Mouse (Mus musculus) kidney, embryonic 15.5 days (tissue): Measurements from ENCODE around the gene Osbpl3. TPM values are rescaled to one million over a fixed set of nuclear protein-coding genes. Genes with fewer than 3 reads are reported as not detected.

Source experiments
- ATAC-seq: fragments of 200-750 bp; cut with Nextera tagmentation; replicated peaks from 2 replicates; pipeline ENCODE4 v1.8.0; 2017; ENCODE audit warnings: moderate TSS enrichment; ENCODE audit not compliant: low FRiP score
- H3K27ac ChIP-seq: fragments of 300-500 bp; sonication (generic); 2 replicates; pipeline ENCODE4 v1.5.1; 2015; ENCODE audit warnings: mild to moderate bottlenecking, inconsistent platforms
- H3K27me3 ChIP-seq: fragments of 300-500 bp; sonication (generic); 2 replicates; pipeline ENCODE4 v1.6.1; 2015; ENCODE audit warnings: inconsistent platforms
- H3K36me3 ChIP-seq: fragments of 300-500 bp; sonication (generic); 2 replicates; pipeline ENCODE4 v1.6.1; 2015; ENCODE audit warnings: inconsistent platforms
- H3K4me1 ChIP-seq: fragments of 300-500 bp; sonication (generic); 2 replicates; pipeline ENCODE4 v1.6.1; 2015; ENCODE audit warnings: inconsistent platforms
- H3K4me2 ChIP-seq: fragments of 300-500 bp; sonication (generic); 2 replicates; pipeline ENCODE4 v1.6.1; 2015; ENCODE audit warnings: moderate library complexity, mild to moderate bottlenecking, inconsistent platforms
- H3K4me3 ChIP-seq: fragments of 300-500 bp; sonication (generic); replicated peaks from 2 replicates; pipeline ENCODE4 v1.5.1; 2015; ENCODE audit warnings: mild to moderate bottlenecking, inconsistent platforms
- H3K9ac ChIP-seq: fragments of 300-500 bp; sonication (generic); 2 replicates; pipeline ENCODE4 v1.6.1; 2015; ENCODE audit warnings: mild to moderate bottlenecking, inconsistent platforms
- H3K9me3 ChIP-seq: fragments of 300-500 bp; sonication (generic); replicated peaks from 2 replicates; pipeline ENCODE4 v1.6.1; 2016; ENCODE audit warnings: inconsistent platforms
- WGBS: fragments of 180-500 bp; shearing (Covaris S2); methylation state at CpG from one replicate; pipeline ENCODE4 v1.1.7; 2015; ENCODE audit warnings: mixed read lengths; 5-methylcytosine and 5-hydroxymethylcytosine counted together
- polyA plus RNA-seq: library from polyadenylated mRNA; unstranded; fragments of >200 nt; fragmentation: Nextera tagmentation; extraction: Ambion mirVana; gene quantifications from 2 replicates; pipeline ENCODE4 v1.2.1, GENCODE M21; 2015

Osbpl3 gene
- polyA plus RNA-seq, 1 experiment from 2014 or later, result 15.7 TPM

DNA sequence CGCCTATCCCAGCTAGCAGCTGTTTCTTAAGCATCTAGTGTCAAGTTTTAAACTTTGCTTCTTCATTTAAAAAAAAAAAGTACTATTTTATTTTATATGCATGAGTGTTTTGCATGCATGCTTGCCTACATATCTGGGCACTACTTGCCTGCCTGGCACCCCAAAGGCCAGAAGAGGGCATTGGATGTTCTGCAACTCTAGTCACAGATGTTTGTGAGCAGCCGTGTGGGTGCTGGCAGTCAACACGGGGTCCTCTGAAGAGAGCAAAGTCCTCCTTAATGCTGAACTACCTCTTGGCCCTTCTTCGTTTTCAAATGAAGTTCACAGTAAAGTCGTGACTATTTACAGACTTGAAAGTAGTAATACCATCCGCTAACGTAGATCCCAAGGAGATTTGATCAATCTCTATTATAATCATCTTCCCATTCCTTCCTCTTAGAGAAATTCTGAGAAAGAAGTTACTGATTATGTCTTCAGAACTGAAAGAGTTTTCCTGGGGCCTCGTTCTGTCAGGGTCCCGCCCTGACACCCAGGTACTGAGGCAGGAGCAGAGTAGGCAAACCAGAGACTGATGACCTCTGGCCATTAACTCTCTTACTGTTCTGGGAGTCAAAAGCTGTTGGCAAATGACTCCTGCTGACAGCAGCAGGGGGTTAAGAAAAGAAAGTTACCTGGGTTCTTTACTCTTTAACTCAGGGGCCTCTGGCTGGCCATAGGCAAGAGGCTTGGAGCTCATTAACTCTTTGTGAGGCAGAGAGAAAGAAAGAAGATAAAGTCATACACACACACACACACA, 8.9 kb upstream of the Osbpl3 start:
- Histone ChIP-seq H3K4me3 (no peak overlapping the region), H3K27ac (no peak overlapping the region), H3K36me3 (no peaks in the 10 kb centered on the region), H3K4me1 (peaks cover 7% of the 10 kb centered on the region; the same call in 1 of the 2 replicates), H3K4me2 (no peak overlapping the region), H3K9me3 (no peaks in the 10 kb centered on the region), H3K9ac (no peak overlapping the region), H3K27me3 (no peaks in the 10 kb centered on the region)
- ATAC-seq, result no peak
- WGBS, result 79% methylated on average over 9 of the region's 9 CpGs

DNA sequence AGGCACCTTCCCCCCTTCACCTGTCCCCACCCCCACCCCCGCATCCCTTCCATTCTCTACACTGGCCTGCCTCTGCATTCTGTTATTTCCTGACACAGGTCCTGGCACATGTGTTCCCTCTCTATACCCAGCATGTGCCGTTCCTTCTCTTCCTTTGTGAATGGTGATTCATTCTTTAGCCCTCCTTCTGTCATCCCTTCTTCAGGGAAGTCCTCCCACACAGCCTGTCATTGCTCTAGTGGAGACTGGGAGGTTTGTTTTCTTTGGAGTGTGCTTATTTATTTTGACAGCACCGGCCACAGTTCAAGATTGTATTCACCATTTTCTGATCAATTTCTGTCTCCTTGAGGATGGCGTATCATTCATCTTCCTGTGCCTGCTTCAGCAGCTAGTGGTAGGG, 6.0 kb upstream of the Osbpl3 start:
- Histone ChIP-seq H3K27ac (no peak overlapping the region), H3K4me1 (peaks cover 7% of the 10 kb centered on the region; the same call in 1 of the 2 replicates), H3K4me2 (no peak overlapping the region), H3K36me3 (no peaks in the 10 kb centered on the region), H3K27me3 (no peaks in the 10 kb centered on the region), H3K9me3 (no peaks in the 10 kb centered on the region), H3K9ac (no peak overlapping the region), H3K4me3 (no peak overlapping the region)
- WGBS, result 49% methylated on average over 4 of the region's 4 CpGs
- no peak for ATAC-seq

DNA sequence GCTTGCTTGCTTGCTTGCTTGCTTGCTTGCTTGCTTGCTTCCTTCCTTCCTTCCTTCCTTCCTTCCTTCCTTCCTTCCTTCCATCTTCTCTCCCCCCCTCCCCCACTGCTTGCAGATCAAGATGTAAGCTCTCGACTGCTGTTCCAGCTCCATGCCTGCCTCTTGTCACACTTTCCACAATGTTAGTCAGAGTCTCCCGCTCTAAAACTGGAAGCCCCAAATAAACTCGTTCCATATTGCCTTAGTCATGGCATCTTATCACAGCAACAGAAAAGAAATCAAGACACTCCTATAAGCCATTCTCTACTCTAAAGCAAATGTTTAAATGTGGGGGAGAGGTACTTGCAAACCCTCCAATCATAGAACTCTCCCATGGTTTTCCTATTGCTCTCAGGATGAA, 5.6 kb upstream of the Osbpl3 start:
- no peak for ATAC-seq
- Histone ChIP-seq H3K4me2 (no peak overlapping the region), H3K27me3 (no peaks in the 10 kb centered on the region), H3K4me3 (no peak overlapping the region), H3K36me3 (no peaks in the 10 kb centered on the region), H3K9ac (no peak overlapping the region), H3K27ac (no peak overlapping the region), H3K4me1 (peaks cover 11% of the 10 kb centered on the region), H3K9me3 (no peaks in the 10 kb centered on the region)
- 83% methylated on average over 3 of the region's 3 CpGs for WGBS

DNA sequence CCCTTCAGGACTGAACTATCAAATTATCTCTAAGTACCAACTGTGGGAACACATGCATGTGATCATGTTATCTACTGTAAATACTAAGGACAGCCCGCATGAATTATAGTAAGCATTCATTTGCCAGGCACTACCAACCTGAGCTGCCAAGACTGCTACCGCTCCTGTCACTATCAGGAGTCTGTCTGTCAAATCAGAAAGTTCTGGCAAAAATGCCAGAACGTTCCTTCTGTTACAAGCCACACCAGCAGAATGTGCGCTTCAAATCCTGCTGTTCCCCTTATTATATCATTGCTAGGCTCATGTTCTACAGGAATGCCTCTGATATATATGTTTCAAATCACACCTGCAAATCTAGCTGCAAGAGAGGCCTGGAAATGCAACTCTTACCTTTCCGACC, 4.6 kb upstream of the Osbpl3 start:
- no peak overlapping the region for H3K27ac ChIP-seq
- H3K4me3 ChIP-seq, result no peak overlapping the region

DNA sequence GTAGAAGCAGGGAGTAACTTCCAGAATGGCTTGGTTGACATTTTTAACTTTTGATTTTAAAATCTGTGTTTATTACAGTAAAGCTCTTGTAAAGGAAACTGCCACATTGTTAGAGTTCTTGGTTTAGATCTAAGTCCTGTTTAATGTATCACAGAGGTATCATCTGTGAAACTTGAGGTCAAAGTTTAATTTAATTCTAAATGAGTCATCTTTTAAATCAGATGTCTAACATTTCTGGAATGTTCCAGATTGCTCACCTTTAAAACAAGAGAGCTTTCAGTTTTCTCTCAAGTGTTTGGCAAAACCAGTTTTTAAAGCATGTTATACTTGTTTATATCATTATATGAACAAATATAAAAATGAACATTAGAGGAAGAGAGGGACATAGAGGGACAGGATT, 4.2 kb upstream of the Osbpl3 start:
- ATAC-seq, result no peak
- H3K27ac ChIP-seq, result no peak overlapping the region
- no peak overlapping the region for H3K9ac ChIP-seq
- no peak overlapping the region for H3K4me3 ChIP-seq
- no peaks in the 10 kb centered on the region for H3K36me3 ChIP-seq
- H3K4me1 ChIP-seq, result peaks cover 15% of the 10 kb centered on the region
- H3K9me3 ChIP-seq, result no peaks in the 10 kb centered on the region
- no peaks in the 10 kb centered on the region for H3K27me3 ChIP-seq
- H3K4me2 ChIP-seq, result no peak overlapping the region

More for the DNA sequence above, 4.6 kb upstream of the Osbpl3 start:
- WGBS, result 89% methylated on average over 5 of the region's 5 CpGs
- Histone ChIP-seq H3K27me3 (no peaks in the 10 kb centered on the region), H3K4me1 (peaks cover 15% of the 10 kb centered on the region), H3K9ac (no peak overlapping the region), H3K36me3 (no peaks in the 10 kb centered on the region), H3K4me2 (no peak overlapping the region), H3K9me3 (no peaks in the 10 kb centered on the region)
- ATAC-seq, result no peak

- Histone ChIP-seq H3K9ac (no peak overlapping the region), H3K4me3 (no peak overlapping the region), H3K9me3 (no peaks in the 10 kb centered on the region), H3K4me2 (no peak overlapping the region), H3K27ac (no peak overlapping the region), H3K27me3 (no peaks in the 10 kb centered on the region), H3K36me3 (no peaks in the 10 kb centered on the region), H3K4me1 (peaks cover 25% of the 10 kb centered on the region)
- no peak for ATAC-seq
- WGBS, result 71% methylated on average over 5 of the region's 5 CpGs
These were observed 3.3 kb upstream of the Osbpl3 start for GRCm38 (mm10) chr6:50459271-50459670.

DNA sequence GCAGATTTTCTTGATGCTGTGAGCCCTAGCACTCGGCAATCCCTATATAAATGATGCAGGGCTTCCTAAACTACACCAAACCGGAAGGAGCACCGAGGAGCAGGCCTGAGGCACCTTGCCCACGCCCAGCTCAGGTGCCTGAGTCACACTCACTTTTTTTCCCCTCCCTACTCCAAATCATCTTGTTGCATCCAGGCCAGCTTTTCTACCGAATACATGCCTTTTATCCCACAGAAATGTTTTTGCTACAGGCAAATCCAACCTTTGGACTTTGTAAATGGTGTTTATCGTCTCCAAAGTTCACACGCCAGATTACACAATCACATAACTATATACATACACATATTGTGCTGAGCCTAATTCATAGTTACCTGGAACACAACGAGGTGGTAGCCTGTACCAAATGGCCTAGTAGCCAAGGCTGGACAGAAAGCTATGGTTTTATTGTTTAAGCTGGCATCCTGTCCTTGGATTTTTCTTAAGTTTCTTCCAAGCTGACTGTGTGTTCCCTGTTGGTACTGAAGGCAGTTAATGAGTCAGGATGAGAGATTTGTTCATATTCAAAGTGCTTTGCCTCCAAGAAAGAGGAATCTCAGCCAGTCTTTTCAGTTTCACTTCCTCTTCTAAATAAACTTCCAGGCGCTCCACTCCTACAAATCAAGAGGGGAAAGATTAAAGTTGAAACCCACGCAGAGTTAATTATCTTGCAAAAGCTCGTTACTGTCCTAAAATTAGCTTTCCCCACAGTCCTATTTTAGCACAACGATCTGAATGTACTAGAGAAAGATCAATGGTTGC, 1.7 kb upstream of the Osbpl3 start:
- Histone ChIP-seq H3K4me1 (peaks cover 34% of the 10 kb centered on the region), H3K9me3 (no peaks in the 10 kb centered on the region), H3K36me3 (no peaks in the 10 kb centered on the region), H3K4me3 (no peak overlapping the region), H3K9ac (no peak overlapping the region), H3K27me3 (no peaks in the 10 kb centered on the region), H3K27ac (no peak overlapping the region), H3K4me2 (no peak overlapping the region)
- no peak for ATAC-seq
- WGBS, result 83% methylated on average over 12 of the region's 12 CpGs

GRCm38 (mm10) chr6:50456706-50457105, 705 bp upstream of the Osbpl3 start:
- Histone ChIP-seq H3K9me3 (no peaks in the 10 kb centered on the region), H3K9ac (no peak overlapping the region), H3K4me1 (peaks cover 32% of the 10 kb centered on the region), H3K27me3 (no peaks in the 10 kb centered on the region), H3K4me2 (peak overlapping the region; percentile 94), H3K36me3 (no peaks in the 10 kb centered on the region), H3K27ac (peak overlapping the region; percentile 94; the same call in 1 of the 2 replicates), H3K4me3 (peak overlapping the region; percentile 76)
- WGBS, result 68% methylated on average over 14 of the region's 14 CpGs
- ATAC-seq, result no peak

- under 1% methylated on average over 39 of the region's 39 CpGs for WGBS
- H3K27ac ChIP-seq, result peak overlapping the region; percentile 94
These were observed 736 bp downstream of the Osbpl3 start for GRCm38 (mm10) chr6:50455102-50455828.

DNA sequence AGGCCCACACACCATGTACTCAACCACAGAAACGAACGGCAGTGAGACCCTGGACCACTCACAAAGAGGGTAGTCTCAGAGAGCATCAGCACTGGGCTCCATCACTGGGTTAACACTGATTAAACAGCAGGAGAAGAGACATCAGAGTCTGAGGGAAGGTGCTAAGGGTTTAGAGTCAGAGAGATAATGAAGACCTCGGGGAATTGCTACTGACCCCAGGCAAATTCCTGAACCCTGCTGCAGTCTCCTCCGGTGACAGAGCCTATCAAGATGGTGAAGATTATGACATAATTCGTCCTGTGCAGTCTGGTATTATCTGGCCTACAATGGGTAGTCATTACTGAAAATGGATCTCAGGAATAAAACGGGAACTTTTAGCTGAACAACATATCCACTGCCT, 2.4 kb downstream of the Osbpl3 start:
- Histone ChIP-seq H3K4me3 (no peak overlapping the region), H3K4me2 (no peak overlapping the region), H3K9ac (no peak overlapping the region), H3K9me3 (no peaks in the 10 kb centered on the region), H3K27ac (no peak overlapping the region), H3K36me3 (no peaks in the 10 kb centered on the region), H3K4me1 (peaks cover 32% of the 10 kb centered on the region), H3K27me3 (no peaks in the 10 kb centered on the region)
- WGBS, result 59% methylated on average over 6 of the region's 6 CpGs
- no peak for ATAC-seq

More at GRCm38 (mm10) chr6:50455102-50455828, 736 bp downstream of the Osbpl3 start:
- no peaks in the 10 kb centered on the region for H3K36me3 ChIP-seq
- H3K4me2 ChIP-seq, result peak overlapping the region; percentile 94
- no peaks in the 10 kb centered on the region for H3K27me3 ChIP-seq
- ATAC-seq, result peak; percentile 37
- H3K9ac ChIP-seq, result peak overlapping the region; percentile 79
- peak overlapping the region; percentile 76 for H3K4me3 ChIP-seq
- H3K4me1 ChIP-seq, result peaks cover 32% of the 10 kb centered on the region
- H3K9me3 ChIP-seq, result no peaks in the 10 kb centered on the region

DNA sequence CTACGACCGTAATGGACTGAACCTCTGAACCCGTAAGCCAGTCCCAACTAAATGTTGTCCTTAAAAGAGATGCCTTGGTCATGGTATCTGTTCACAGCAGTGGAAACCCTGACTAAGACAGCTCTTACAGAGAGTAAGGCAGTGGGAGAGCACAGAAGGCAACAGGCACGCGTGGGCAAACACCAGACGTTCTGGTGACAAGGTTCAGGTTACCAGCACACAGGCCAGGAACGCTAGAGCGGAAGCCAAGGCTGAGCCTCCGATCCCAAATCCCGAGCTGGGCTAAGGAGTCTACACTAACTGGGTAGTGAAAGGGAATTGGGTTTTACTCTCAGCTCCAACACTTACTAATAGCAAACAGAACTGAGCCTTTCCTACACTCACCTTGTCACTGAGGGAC, 3.8 kb downstream of the Osbpl3 start:
- ATAC-seq, result no peak
- Histone ChIP-seq H3K27ac (no peak overlapping the region), H3K9me3 (no peaks in the 10 kb centered on the region), H3K36me3 (no peaks in the 10 kb centered on the region), H3K9ac (no peak overlapping the region), H3K4me1 (peaks cover 32% of the 10 kb centered on the region), H3K4me3 (no peak overlapping the region), H3K27me3 (no peaks in the 10 kb centered on the region), H3K4me2 (no peak overlapping the region)
- 76% methylated on average over 10 of the region's 10 CpGs for WGBS

DNA sequence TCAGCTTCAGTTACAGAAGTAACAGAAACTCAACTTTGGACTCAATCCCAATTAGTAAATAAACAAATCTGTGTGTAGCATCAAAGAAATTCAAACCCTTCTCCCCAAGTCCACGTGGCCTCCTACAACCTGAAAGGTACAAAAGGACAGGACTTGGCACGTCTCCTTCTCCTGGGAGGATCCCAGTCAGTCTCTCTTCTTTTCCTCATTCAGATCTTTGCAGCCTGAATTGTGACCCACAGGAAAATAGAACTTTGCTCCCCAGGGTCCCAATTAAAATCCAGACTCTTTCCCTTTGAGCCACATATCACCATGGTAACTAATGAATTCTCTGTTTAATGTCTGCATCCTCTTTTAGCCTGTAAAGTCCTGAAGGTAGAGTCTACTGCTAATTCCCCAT, 10.4 kb downstream of the Osbpl3 start:
- no peak overlapping the region for H3K27ac ChIP-seq
- H3K36me3 ChIP-seq, result no peaks in the 10 kb centered on the region
- H3K4me3 ChIP-seq, result no peak overlapping the region
- H3K9ac ChIP-seq, result no peak overlapping the region
- no peak overlapping the region for H3K4me2 ChIP-seq
- no peaks in the 10 kb centered on the region for H3K27me3 ChIP-seq
- H3K9me3 ChIP-seq, result no peaks in the 10 kb centered on the region
- WGBS, result 51% methylated on average over 2 of the region's 2 CpGs
- no peaks in the 10 kb centered on the region for H3K4me1 ChIP-seq
- ATAC-seq, result no peak
